Mouse (Mus musculus): ENCODE data around the gene Tnni3k. TPM values are rescaled to one million over a fixed set of nuclear protein-coding genes. Genes with fewer than 3 reads are reported as not detected.

Gene Tnni3k
- polyA plus RNA-seq, 1 experiment from 2014 or later: 0.26 TPM

- H3K27me3 ChIP-seq: no peaks in the 10 kb centered on the region
- ATAC-seq (ENCODE audit: low FRiP score): no peak
- no peak overlapping the region for H3K4me2 ChIP-seq
- H3K4me1 ChIP-seq (replicated peaks): peaks cover 6% of the 10 kb centered on the region
- H3K9ac ChIP-seq: no peak overlapping the region
- H3K36me3 ChIP-seq: no peaks in the 10 kb centered on the region
- WGBS: 52% methylated on average over 5 of the region's 5 CpGs
- no peak overlapping the region for H3K4me3 ChIP-seq
- H3K27ac ChIP-seq: no peak overlapping the region
- H3K9me3 ChIP-seq: no peaks in the 10 kb centered on the region
These were observed 313.7 kb downstream of the Tnni3k start for GRCm38 (mm10) chr3:154741496-154741895.

Other genes starting within 250 kb of the Tnni3k start
- gene Fpgt, start 38.0 kb upstream of the Tnni3k start, polyA plus RNA-seq (2015; fragmentation: Nextera tagmentation; extraction: Ambion mirVana): 18.1 and 20.4 TPM in 2 replicates
- 1.0 and 1.3 TPM in 2 replicates for gene Lrriq3, start 38.0 kb upstream of the Tnni3k start, polyA plus RNA-seq (2015; fragmentation: Nextera tagmentation; extraction: Ambion mirVana)

All from hindbrain, embryonic 13.5 days (tissue).